Mouse (Mus musculus) spleen, postnatal 10 days (tissue): ENCODE results near the gene Krtap1-4.

Source experiments
- DNase-seq, 2 experiments: peaks; one replicate each; pipeline ENCODE4 v3.0.0; 2021 to 2022; ENCODE audit warnings: low spot score in 2 of 2

Gene Krtap1-4

DNA sequence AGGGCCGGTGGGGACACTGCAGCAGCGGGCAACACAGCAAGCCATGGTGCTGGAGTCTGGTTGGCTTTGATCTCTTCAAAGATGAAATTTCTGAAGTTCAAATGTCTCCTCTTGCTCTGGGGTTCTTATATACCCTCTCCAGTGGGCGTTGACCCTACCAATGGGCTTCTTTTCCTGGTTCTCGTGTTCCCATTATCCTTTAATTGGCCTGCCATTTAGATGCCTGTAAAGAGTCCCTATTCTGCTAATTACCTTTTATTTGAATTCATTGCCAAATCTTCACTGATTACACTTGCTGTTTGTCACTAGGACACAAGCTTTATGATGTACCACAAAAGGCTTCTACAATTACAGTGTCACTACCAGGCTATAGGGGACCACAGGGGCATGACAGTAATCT is 32.7 kb downstream of the Krtap1-4 start, which contains the start of gene Krtap3-3:
Krtap3-3 (minus strand) TSS at position 101 of the 400 bp plus-strand sequence.
- no peak for DNase-seq

DNA sequence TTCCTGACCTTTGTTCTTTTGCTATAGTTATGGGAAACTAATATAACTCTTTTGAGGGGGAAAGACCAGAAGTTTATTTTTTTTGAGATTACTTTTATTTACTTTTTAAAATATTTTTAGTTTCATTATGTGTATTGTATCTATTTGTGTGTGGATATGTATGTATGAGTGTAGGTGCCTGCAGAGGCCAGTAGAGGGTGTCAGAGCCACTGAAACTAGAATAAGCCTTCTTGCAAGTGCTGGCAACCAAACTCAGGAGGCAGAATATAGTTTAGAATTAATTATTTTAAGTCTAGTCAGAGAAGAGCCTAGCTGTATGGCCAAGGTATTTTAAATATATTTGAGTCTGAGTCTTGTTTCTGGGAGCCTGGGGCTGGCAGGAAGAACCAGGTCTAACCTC is 35.6 kb downstream of the Krtap1-4 start:
- DNase-seq = no peak

DNA sequence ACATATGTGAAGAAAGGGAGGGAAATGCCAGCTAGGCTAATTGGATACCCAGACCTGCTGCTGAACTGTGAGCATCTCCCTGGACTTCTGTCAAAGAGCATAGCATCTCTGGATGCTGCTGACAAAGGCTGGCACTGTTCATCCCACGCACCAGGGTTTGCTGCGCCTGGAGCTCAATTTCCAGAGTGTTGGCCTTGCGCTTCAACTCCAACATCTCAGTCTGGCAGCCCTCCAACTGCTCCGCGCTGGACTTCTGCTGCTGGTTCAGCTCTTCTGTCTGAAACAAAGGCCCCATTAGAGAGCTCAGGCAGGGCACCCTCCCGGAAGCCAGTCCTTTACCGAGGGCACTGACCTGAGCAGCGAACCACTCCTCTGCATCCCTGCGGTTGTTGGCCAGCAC is 43.7 kb downstream of the Krtap1-4 start:
- peak in 1 of 2 experiments; percentile 16 for DNase-seq
